27 mouse cellular contexts compared by ENCODE assay signal in genomic region chr8:108912998-108913397, GRCm38 (mm10).
DNase-seq lines count a peak whose midpoint lies in the region; ATAC-seq and TF ChIP-seq lines count a peak whose summit lies in the region.
"Had no signal": no experiment of that assay in that cellular context is flagged by ENCODE, and none has a peak within 500 bp of the region (broad histone marks: within the 10 kb centered on the region; RNA-seq: fewer than 3 reads in every experiment).

No protein-coding gene starts in this region.

- whole genome bisulfite sequencing in liver, adult 2 months, result 48% methylated on average over 7 of the region's 7 CpGs
- 90% methylated on average over 7 of the region's 7 CpGs for WGBS in liver, embryonic 11.5 days
- WGBS in embryonic facial prominence, embryonic 10.5 days, result 82% methylated on average over 7 of the region's 7 CpGs
- 69% methylated on average over 7 of the region's 7 CpGs for WGBS in liver, embryonic 14.5 days (ENCODE audit: insufficient replicate concordance)
- WGBS in liver, postnatal 0 days (ENCODE audit: insufficient replicate concordance), result 78% methylated on average over 7 of the region's 7 CpGs

- H3K4me3 ChIP-seq in liver, adult 2 months (ENCODE audit: insufficient read depth, low read depth, low read length), result no peak overlapping the region
- no peak overlapping the region for H3K4me3 ChIP-seq in liver, embryonic 11.5 days (ENCODE audit: low read depth, low read length)
- H3K4me3 ChIP-seq in embryonic facial prominence, embryonic 10.5 days, result no peak overlapping the region
- no peak overlapping the region for H3K4me3 ChIP-seq in liver, embryonic 14.5 days (ENCODE audit: insufficient read depth in 1 of 2, low read depth in 2 of 2, low read length in 2 of 2)
- no peak overlapping the region for H3K4me3 ChIP-seq in liver, postnatal 0 days (ENCODE audit: low read depth, low read length)
- no peak overlapping the region for H3K4me3 ChIP-seq in gastrocnemius, adult 2 months
- H3K4me3 ChIP-seq: forebrain, embryonic 10.5 days; heart, adult 2 months; heart, embryonic 10.5 days; heart, embryonic 13.5 days had no signal

- TF ChIP-seq POLR2A in liver, adult 2 months (IDR thresholded peaks at IDR 0.05; ENCODE audit: extremely low read depth, insufficient read depth, low read length), result no peak

- TF ChIP-seq CTCF in liver, adult 2 months (IDR thresholded peaks at IDR 0.05; ENCODE audit: low read depth, low read length), result no peak
- no peak for TF ChIP-seq CTCF in liver, embryonic 14.5 days (IDR thresholded peaks at IDR 0.05; ENCODE audit: low read depth)
- no peak for TF ChIP-seq CTCF in liver, postnatal 0 days (IDR thresholded peaks at IDR 0.05; ENCODE audit: low read depth)
- no peak for TF ChIP-seq CTCF in gastrocnemius, adult 2 months (IDR thresholded peaks at IDR 0.05)

- TF ChIP-seq EP300 in liver, embryonic 14.5 days (IDR thresholded peaks at IDR 0.05; ENCODE audit: low read depth), result no peak
- TF ChIP-seq EP300 in liver, postnatal 0 days (IDR thresholded peaks at IDR 0.05; ENCODE audit: low read depth), result no peak

- no peak overlapping the region; the same call in 1 of the 2 replicates for H3K27ac ChIP-seq in liver, adult 2 months (replicated peaks; ENCODE audit: insufficient read depth, low read depth, low read length)
- no peak overlapping the region; the same call in 1 of the 2 replicates for H3K27ac ChIP-seq in liver, embryonic 11.5 days (ENCODE audit: low read depth, low read length)
- 0 out of 2 replicates have a peak overlapping the region, but pooled peaks have one; percentile 7 for H3K27ac ChIP-seq in embryonic facial prominence, embryonic 10.5 days (replicated peaks)
- H3K27ac ChIP-seq in liver, embryonic 14.5 days, result no peak overlapping the region
- 0 out of 2 replicates have a peak overlapping the region, but pooled peaks have one; percentile 16 for H3K27ac ChIP-seq in liver, postnatal 0 days (ENCODE audit: low read depth)
- no peak overlapping the region for H3K27ac ChIP-seq in gastrocnemius, adult 2 months
- H3K27ac ChIP-seq: forebrain, embryonic 10.5 days; heart, adult 2 months; heart, embryonic 10.5 days; heart, embryonic 13.5 days; hindbrain, embryonic 14.5 days had no signal

- ATAC-seq in liver, embryonic 11.5 days (replicated peaks; ENCODE audit: low FRiP score), result no peak
- 0 out of 2 replicates have a peak, but pooled peaks have one; percentile 25 for ATAC-seq in liver, embryonic 14.5 days (ENCODE audit: insufficient read depth)
- ATAC-seq in liver, postnatal 0 days, result no peak
- ATAC-seq: activated CD4-positive, CD25-positive, alpha-beta regulatory T cell, adult 4 months; forebrain, embryonic 14.5 days; forebrain, postnatal 0 days had no signal

- intact Hi-C loops in gastrocnemius, adult 2 months (cut with DNase I), result loop anchor here (5.0 to 10.0 kb wide), 2 partner anchors 201 to 272 kb away; no protein-coding TSS in a partner anchor

- H3K4me2 ChIP-seq in liver, embryonic 11.5 days, result no peak overlapping the region
- H3K4me2 ChIP-seq in liver, embryonic 14.5 days (ENCODE audit: low read depth), result no peak overlapping the region
- H3K4me2 ChIP-seq in liver, postnatal 0 days (ENCODE audit: low read depth, low read length), result no peak overlapping the region
- H3K4me2 ChIP-seq: heart, embryonic 13.5 days; hindbrain, embryonic 14.5 days had no signal

- peak; percentile 80 for DNase-seq in liver, adult 2 months (ENCODE audit: extremely low read depth, low read depth, low spot score)
- no peak for DNase-seq in liver, embryonic 11.5 days (ENCODE audit: low spot score)
- DNase-seq in embryonic facial prominence, embryonic 10.5 days (ENCODE audit: low spot score), result no peak
- no peak for DNase-seq in liver, embryonic 14.5 days (ENCODE audit: low read depth in 3 of 3, low spot score in 3 of 3)
- no peak for DNase-seq in liver, postnatal 0 days
- DNase-seq in gastrocnemius, adult 2 months, result no peak
- DNase-seq in ovary, postnatal 10 days (ENCODE audit: low spot score), result no peak
- DNase-seq in ovary, postnatal 14 days (ENCODE audit: low spot score), result no peak
- DNase-seq: adrenal gland, adult 8-10 months; adrenal gland, postnatal 25 days; cerebellum, adult 11-12 months; cerebellum, adult 8-10 months; cerebellum, postnatal 10 days; cerebellum, postnatal 36 days; embryo, embryonic 11 days; forebrain, postnatal 0 days; gastrocnemius, postnatal 10 days; gastrocnemius, postnatal 36 days; heart, adult 2 months; heart, postnatal 14 days; heart, postnatal 4 days had no signal

- H3K9me3 ChIP-seq in liver, embryonic 11.5 days (ENCODE audit: control insufficient read depth, low read length), result no peaks in the 10 kb centered on the region
- H3K9me3 ChIP-seq in embryonic facial prominence, embryonic 10.5 days, result no peaks in the 10 kb centered on the region
- no peaks in the 10 kb centered on the region for H3K9me3 ChIP-seq in liver, embryonic 14.5 days (ENCODE audit: control insufficient read depth, low read length)
- H3K9me3 ChIP-seq in liver, postnatal 0 days (ENCODE audit: low read length), result no peaks in the 10 kb centered on the region
- H3K9me3 ChIP-seq: forebrain, embryonic 10.5 days; heart, embryonic 10.5 days had no signal

- peaks cover 16% of the 10 kb centered on the region for H3K4me1 ChIP-seq in liver, adult 2 months (ENCODE audit: control insufficient read depth, insufficient read depth, low read length)
- peaks cover 4% of the 10 kb centered on the region for H3K4me1 ChIP-seq in liver, embryonic 11.5 days (replicated peaks; ENCODE audit: control insufficient read depth, insufficient read depth, low read length)
- peaks cover 29% of the 10 kb centered on the region for H3K4me1 ChIP-seq in embryonic facial prominence, embryonic 10.5 days
- H3K4me1 ChIP-seq in liver, embryonic 14.5 days (replicated peaks; ENCODE audit: control insufficient read depth in 2 of 2, insufficient read depth in 2 of 2, low read length in 1 of 2), result peaks cover 0 to 16% of the 10 kb centered on the region in 2 experiments; a peak in 2 of 4 replicates
- H3K4me1 ChIP-seq in liver, postnatal 0 days (ENCODE audit: insufficient read depth), result peaks cover 19% of the 10 kb centered on the region

- H3K79me2 ChIP-seq in liver, adult 2 months (ENCODE audit: control insufficient read depth, insufficient read depth, low read length), result peaks cover 2% of the 10 kb centered on the region; the same call in 1 of the 2 replicates

- H3K27me3 ChIP-seq in liver, adult 2 months (ENCODE audit: control insufficient read depth, insufficient read depth, low read length), result no peaks in the 10 kb centered on the region
- H3K27me3 ChIP-seq in liver, embryonic 11.5 days (replicated peaks; ENCODE audit: control insufficient read depth, insufficient read depth, low read length), result no peaks in the 10 kb centered on the region
- H3K27me3 ChIP-seq in embryonic facial prominence, embryonic 10.5 days (replicated peaks; ENCODE audit: low read depth, poor library complexity, severe bottlenecking), result no peaks in the 10 kb centered on the region; the same call in 1 of the 2 replicates
- no peaks in the 10 kb centered on the region for H3K27me3 ChIP-seq in liver, embryonic 14.5 days (ENCODE audit: control insufficient read depth, insufficient read depth, low read length)
- no peaks in the 10 kb centered on the region for H3K27me3 ChIP-seq in liver, postnatal 0 days (ENCODE audit: insufficient read depth, low read length)
- H3K27me3 ChIP-seq: heart, embryonic 13.5 days had no signal

- H3K9ac ChIP-seq in liver, adult 2 months (ENCODE audit: low read depth, low read length), result no peak overlapping the region
- H3K9ac ChIP-seq in liver, embryonic 11.5 days (ENCODE audit: low read depth, low read length), result no peak overlapping the region
- H3K9ac ChIP-seq in liver, embryonic 14.5 days (replicated peaks), result no peak overlapping the region
- no peak overlapping the region; the same call in 1 of the 2 replicates for H3K9ac ChIP-seq in liver, postnatal 0 days (replicated peaks)
- H3K9ac ChIP-seq: forebrain, postnatal 0 days; heart, embryonic 13.5 days; hindbrain, embryonic 14.5 days had no signal

- H3K36me3 ChIP-seq in liver, adult 2 months (ENCODE audit: control insufficient read depth, insufficient read depth, low read length), result no peaks in the 10 kb centered on the region
- no peaks in the 10 kb centered on the region; the same call in 1 of the 2 replicates for H3K36me3 ChIP-seq in liver, embryonic 11.5 days (ENCODE audit: control insufficient read depth, insufficient read depth, low read length)
- H3K36me3 ChIP-seq in embryonic facial prominence, embryonic 10.5 days (replicated peaks), result peaks cover 32% of the 10 kb centered on the region
- peaks cover 2% of the 10 kb centered on the region; the same call in 1 of the 2 replicates for H3K36me3 ChIP-seq in liver, embryonic 14.5 days (replicated peaks; ENCODE audit: control insufficient read depth, insufficient read depth, low read depth)
- no peaks in the 10 kb centered on the region for H3K36me3 ChIP-seq in liver, postnatal 0 days (replicated peaks; ENCODE audit: insufficient read depth, low read length)

Comparison
In these comparisons a context has a peak if more than half of its experiments do, and no peak if none do; other contexts are left out.
1. H3K27ac ChIP-seq: peak in embryonic facial prominence, embryonic 10.5 days (single experiment) and liver, postnatal 0 days (single experiment); none in liver, adult 2 months (single experiment), liver, embryonic 11.5 days (single experiment), liver, embryonic 14.5 days (single experiment) and gastrocnemius, adult 2 months (single experiment).